Mouse (Mus musculus) fibroblast of lung, adult 2 months (primary cell): ENCODE measurements around the gene Csrnp2.

Source experiments
- DNase-seq: peaks from one replicate; pipeline ENCODE4 v3.0.0-alpha.2; 2011; ENCODE audit warnings: low read depth

Csrnp2 gene

DNA sequence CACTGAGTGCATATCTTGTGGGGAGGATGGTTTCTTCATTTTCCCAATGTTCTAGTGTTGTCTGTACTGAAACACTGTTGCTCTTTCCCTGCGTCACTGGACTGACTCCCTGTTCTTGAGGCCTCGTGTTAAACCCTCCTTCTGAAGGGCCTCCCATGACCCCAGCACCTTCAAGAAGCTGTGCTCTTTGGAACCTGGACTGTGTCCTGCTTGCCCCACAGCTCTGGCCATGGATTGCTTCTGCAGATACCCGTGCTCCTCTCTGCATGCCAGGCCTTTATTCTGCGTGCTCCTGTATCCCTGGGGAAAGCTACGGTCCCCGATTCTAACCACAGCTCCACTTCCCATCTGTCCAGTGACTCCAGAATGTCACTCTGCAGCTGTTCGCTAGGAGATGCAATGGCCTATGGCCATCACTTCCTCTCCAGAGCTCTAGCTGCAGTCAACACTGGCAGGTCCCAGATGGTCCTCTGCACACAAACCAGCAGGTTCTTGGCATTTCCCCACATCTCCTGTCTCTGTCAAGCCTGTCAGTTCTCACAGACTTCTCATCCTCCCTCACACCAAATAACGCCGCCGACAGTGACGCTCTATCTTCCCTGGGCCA, 65.2 kb downstream of the Csrnp2 start:
- no peak for DNase-seq
